Mouse (Mus musculus) MEL (cell line): ENCODE data around the gene Ifi35. TPM values are rescaled to one million over a fixed set of nuclear protein-coding genes. Genes with fewer than 3 reads are reported as not detected.

Experiments used
- DNase-seq: peaks from one replicate; pipeline ENCODE4 v3.0.0; 2011; ENCODE audit warnings: low read depth, low spot score
- H3K27ac ChIP-seq: 2 replicates; pipeline ENCODE4 v1.5.1; 2012; ENCODE audit warnings: low read depth, mild to moderate bottlenecking, control low read depth, low read length, moderate library complexity; ENCODE audit not compliant: control insufficient read depth
- H3K27me3 ChIP-seq, 2 experiments: fragments of 150-350 bp in 1 of 2; sonication (generic) in 1 of 2; 2 replicates each; pipeline ENCODE4 v1.6.1; 2012; ENCODE audit warnings: low read length in 2 of 2, mild to moderate bottlenecking in 2 of 2, improper control_type of control experiment in 1 of 2, moderate library complexity in 1 of 2; ENCODE audit not compliant: insufficient read depth in 2 of 2, control insufficient read depth in 1 of 2
- H3K36me3 ChIP-seq, 2 experiments: 2 replicates each; pipeline ENCODE4 v1.6.1; 2012 to 2014; ENCODE audit warnings: low read length in 2 of 2, improper control_type of control experiment in 1 of 2, inconsistent platforms in 1 of 2, mild to moderate bottlenecking in 1 of 2; ENCODE audit not compliant: insufficient read depth in 2 of 2, control insufficient read depth in 1 of 2
- H3K4me1 ChIP-seq, 2 experiments: fragments of 150-350 bp in 1 of 2; sonication (generic) in 1 of 2; 2 replicates each; pipeline ENCODE4 v1.6.1; 2012; ENCODE audit warnings: low read length in 2 of 2, improper control_type of control experiment in 1 of 2, mild to moderate bottlenecking in 1 of 2; ENCODE audit not compliant: insufficient read depth in 2 of 2, control insufficient read depth in 1 of 2
- H3K4me3 ChIP-seq, 2 experiments: fragments of 150-350 bp in 1 of 2; sonication (generic) in 1 of 2; 2 replicates each; pipeline ENCODE4 v1.5.1; 2012; ENCODE audit warnings: low read depth in 2 of 2, low read length in 2 of 2, mild to moderate bottlenecking in 2 of 2, moderate library complexity in 2 of 2, control low read depth in 1 of 2, improper control_type of control experiment in 1 of 2; ENCODE audit not compliant: control insufficient read depth in 1 of 2, insufficient read depth in 1 of 2
- H3K79me2 ChIP-seq: 2 replicates; pipeline ENCODE4 v1.6.1; 2012; ENCODE audit warnings: mild to moderate bottlenecking, low read length, moderate library complexity; ENCODE audit not compliant: control insufficient read depth, poor library complexity, insufficient read depth
- H3K9ac ChIP-seq: 2 replicates; pipeline ENCODE4 v1.6.1; 2012; ENCODE audit warnings: low read depth, mild to moderate bottlenecking, control low read depth, low read length, moderate library complexity; ENCODE audit not compliant: control insufficient read depth, poor library complexity, severe bottlenecking
- H3K9me3 ChIP-seq: fragments of 150-350 bp; sonication (generic); replicated peaks from 2 replicates; pipeline ENCODE4 v1.6.1; 2012; ENCODE audit warnings: mild to moderate bottlenecking, low read length, improper control_type of control experiment, moderate library complexity; ENCODE audit not compliant: insufficient read depth
- BHLHE40 ChIP-seq: IDR thresholded peaks from 2 replicates; pipeline ENCODE4 v1.6.1; 2012; ENCODE audit warnings: low read depth, mild to moderate bottlenecking, inconsistent platforms, low read length, improper control_type of control experiment, borderline replicate concordance
- CHD1 ChIP-seq: IDR thresholded peaks from 2 replicates; pipeline ENCODE4 v1.6.1; 2012; ENCODE audit warnings: low read depth, mild to moderate bottlenecking, inconsistent platforms, low read length, improper control_type of control experiment
- CHD2 ChIP-seq: IDR thresholded peaks from 2 replicates; pipeline ENCODE4 v1.6.1; 2011; ENCODE audit warnings: low read length, improper control_type of control experiment
- E2F4 ChIP-seq: IDR thresholded peaks from 2 replicates; pipeline ENCODE4 v1.6.1; 2011; ENCODE audit warnings: low read depth, low read length, improper control_type of control experiment, borderline replicate concordance
- ELF1 ChIP-seq: IDR thresholded peaks from 2 replicates; pipeline ENCODE4 v1.6.1; 2014; ENCODE audit warnings: low read depth, mild to moderate bottlenecking, inconsistent platforms, low read length, improper control_type of control experiment, moderate library complexity
- EP300 ChIP-seq, 2 experiments: IDR thresholded peaks; 2 replicates each; pipeline ENCODE4 v1.6.1; 2011; ENCODE audit warnings: improper control_type of control experiment in 2 of 2, low read length in 2 of 2, low read depth in 1 of 2, mild to moderate bottlenecking in 1 of 2
- GABPA ChIP-seq: IDR thresholded peaks from 2 replicates; pipeline ENCODE4 v1.6.1; 2012; ENCODE audit warnings: low read depth, mild to moderate bottlenecking, inconsistent platforms, low read length, improper control_type of control experiment, moderate library complexity
- GATA1 ChIP-seq: IDR thresholded peaks from 2 replicates; pipeline ENCODE4 v1.6.1; 2011; ENCODE audit warnings: low read depth, low read length, improper control_type of control experiment
- HCFC1 ChIP-seq: IDR thresholded peaks from 2 replicates; pipeline ENCODE4 v1.6.1; 2012; ENCODE audit warnings: low read depth, mild to moderate bottlenecking, inconsistent platforms, low read length, improper control_type of control experiment, moderate library complexity
- JUND ChIP-seq: IDR thresholded peaks from 2 replicates; pipeline ENCODE4 v1.6.1; 2011; ENCODE audit warnings: low read depth, mild to moderate bottlenecking, improper control_type of control experiment, low read length
- MAFK ChIP-seq: IDR thresholded peaks from 2 replicates; pipeline ENCODE4 v1.6.1; 2011; ENCODE audit warnings: low read depth, mild to moderate bottlenecking, low read length, improper control_type of control experiment, borderline replicate concordance
- MAX ChIP-seq: IDR thresholded peaks from 2 replicates; pipeline ENCODE4 v1.6.1; 2011; ENCODE audit warnings: low read length, improper control_type of control experiment
- MEF2A ChIP-seq: IDR thresholded peaks from 2 replicates; pipeline ENCODE4 v1.6.1; 2014; ENCODE audit warnings: low read depth, mild to moderate bottlenecking, inconsistent platforms, low read length, improper control_type of control experiment; ENCODE audit not compliant: poor library complexity, insufficient replicate concordance, severe bottlenecking; ENCODE audit errors: extremely low read depth
- MXI1 ChIP-seq: IDR thresholded peaks from 2 replicates; pipeline ENCODE4 v1.6.1; 2011; ENCODE audit warnings: mild to moderate bottlenecking, low read depth, low read length, improper control_type of control experiment
- MYB ChIP-seq: IDR thresholded peaks from 2 replicates; pipeline ENCODE4 v1.6.1; 2011; ENCODE audit warnings: mild to moderate bottlenecking, low read depth, low read length, improper control_type of control experiment
- MYC ChIP-seq: IDR thresholded peaks from 2 replicates; pipeline ENCODE4 v1.6.1; 2011; ENCODE audit warnings: low read depth, mild to moderate bottlenecking, low read length, improper control_type of control experiment, moderate library complexity
- NRF1 ChIP-seq: IDR thresholded peaks from 2 replicates; pipeline ENCODE4 v1.6.1; 2014; ENCODE audit warnings: low read depth, mild to moderate bottlenecking, inconsistent platforms, low read length, improper control_type of control experiment, moderate library complexity; ENCODE audit not compliant: poor library complexity, insufficient read depth, severe bottlenecking
- POLR2AphosphoS2 ChIP-seq: IDR thresholded peaks from 2 replicates; pipeline ENCODE4 v1.6.1; 2011; ENCODE audit warnings: low read length, improper control_type of control experiment
- RAD21 ChIP-seq: IDR thresholded peaks from 2 replicates; pipeline ENCODE4 v1.6.1; 2011; ENCODE audit warnings: mild to moderate bottlenecking, low read depth, low read length, improper control_type of control experiment
- RCOR1 ChIP-seq: IDR thresholded peaks from 2 replicates; pipeline ENCODE4 v1.6.1; 2012; ENCODE audit warnings: low read depth, mild to moderate bottlenecking, inconsistent platforms, low read length, improper control_type of control experiment
- SIN3A ChIP-seq: IDR thresholded peaks from 2 replicates; pipeline ENCODE4 v1.6.1; 2012; ENCODE audit warnings: low read length, improper control_type of control experiment, inconsistent platforms
- TAL1 ChIP-seq: IDR thresholded peaks from 2 replicates; pipeline ENCODE4 v1.6.1; 2012; ENCODE audit warnings: mild to moderate bottlenecking, inconsistent platforms, low read length, moderate library complexity, mixed read lengths
- TBP ChIP-seq: IDR thresholded peaks from 2 replicates; pipeline ENCODE4 v1.8.0; 2011; ENCODE audit warnings: low read depth, low read length, improper control_type of control experiment
- TCF12 ChIP-seq: IDR thresholded peaks from 2 replicates; pipeline ENCODE4 v1.6.1; 2014; ENCODE audit warnings: low read depth, mild to moderate bottlenecking, inconsistent platforms, low read length, improper control_type of control experiment, moderate library complexity
- USF1 ChIP-seq: IDR thresholded peaks from 2 replicates; pipeline ENCODE4 v1.6.1; 2014; ENCODE audit warnings: low read depth, mild to moderate bottlenecking, inconsistent platforms, low read length, improper control_type of control experiment, moderate library complexity
- USF2 ChIP-seq, 2 experiments: IDR thresholded peaks; 2 replicates each; pipeline ENCODE4 v1.6.1; 2011 to 2012; ENCODE audit warnings: improper control_type of control experiment in 2 of 2, low read length in 2 of 2, borderline replicate concordance in 1 of 2, inconsistent platforms in 1 of 2, low read depth in 1 of 2, mild to moderate bottlenecking in 1 of 2; ENCODE audit not compliant: insufficient read depth in 1 of 2
- ZMIZ1 ChIP-seq: IDR thresholded peaks from 2 replicates; pipeline ENCODE4 v1.6.1; 2012; ENCODE audit warnings: low read depth, mild to moderate bottlenecking, inconsistent platforms, low read length, improper control_type of control experiment, moderate library complexity
- ZNF384 ChIP-seq: IDR thresholded peaks from 2 replicates; pipeline ENCODE4 v1.6.1; 2012; ENCODE audit warnings: low read depth, mild to moderate bottlenecking, inconsistent platforms, low read length, improper control_type of control experiment
- polyA plus RNA-seq, 2 experiments: library from polyadenylated mRNA; stranded (reverse) in 1 of 2; unstranded in 1 of 2; fragments of >175 nt in 1 of 2; fragments of >200 nt in 1 of 2; gene quantifications; 2 replicates each; pipeline versions ENCODE4 v1.2.1 to v1.2.4; 2012; ENCODE audit warnings: low replicate concordance in 2 of 2, low read depth in 1 of 2; ENCODE audit not compliant: insufficient read length in 2 of 2, insufficient read depth in 1 of 2, missing spikeins in 1 of 2
- total RNA-seq: library from RNA; depleted of rRNA; stranded (reverse); fragments of 300-350 nt; gene quantifications from 2 replicates; pipeline ENCODE4 v1.2.3, GENCODE M21; 2012

The Ifi35 gene
- total and polyA plus RNA-seq, 3 experiments, result 35.5 to 146 (median 64.4) TPM

DNA sequence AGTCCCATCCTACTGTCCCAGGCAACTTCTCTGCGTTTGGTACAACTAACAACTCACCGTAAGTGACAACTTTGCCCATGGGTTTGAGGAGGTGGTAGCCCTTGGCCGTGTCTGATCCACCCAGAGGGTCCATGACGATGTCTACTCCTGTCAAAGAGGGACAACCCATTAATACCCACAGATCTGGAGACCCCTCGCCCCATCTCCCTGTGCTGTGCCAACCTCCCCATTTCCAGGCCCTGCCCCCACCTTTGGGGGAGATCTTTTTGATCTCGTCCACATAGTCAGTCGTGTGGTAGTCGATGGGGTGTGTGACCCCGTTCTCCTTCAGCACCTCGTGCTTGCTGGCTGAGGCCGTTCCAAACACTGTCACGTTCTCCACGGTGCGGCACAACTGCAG, 13.9 kb downstream of the Ifi35 start:
- TF ChIP-seq MEF2A (no peak), GATA1 (no peak), POLR2AphosphoS2 (no peak), JUND (no peak), USF2 (IDR thresholded peaks at IDR 0.05; ENCODE audit: borderline replicate concordance in 1 of 2, insufficient read depth in 1 of 2, low read depth in 1 of 2, low read length in 2 of 2) (no peak), USF1 (no peak), RAD21 (no peak), CHD1 (no peak), TBP (no peak), RCOR1 (no peak)
- Histone ChIP-seq H3K4me3 (no peak overlapping the region), H3K36me3 (peaks cover 0 to 26% of the 10 kb centered on the region in 2 experiments), H3K27ac (peak overlapping the region; percentile 82; the same call in 1 of the 2 replicates), H3K79me2 (peaks cover 6% of the 10 kb centered on the region; the same call in 1 of the 2 replicates), H3K9me3 (no peaks in the 10 kb centered on the region), H3K4me1 (peaks cover 12 to 31% of the 10 kb centered on the region in 2 experiments), H3K27me3 (no peaks in the 10 kb centered on the region), H3K9ac (no peak overlapping the region)
- no peak for DNase-seq

DNA sequence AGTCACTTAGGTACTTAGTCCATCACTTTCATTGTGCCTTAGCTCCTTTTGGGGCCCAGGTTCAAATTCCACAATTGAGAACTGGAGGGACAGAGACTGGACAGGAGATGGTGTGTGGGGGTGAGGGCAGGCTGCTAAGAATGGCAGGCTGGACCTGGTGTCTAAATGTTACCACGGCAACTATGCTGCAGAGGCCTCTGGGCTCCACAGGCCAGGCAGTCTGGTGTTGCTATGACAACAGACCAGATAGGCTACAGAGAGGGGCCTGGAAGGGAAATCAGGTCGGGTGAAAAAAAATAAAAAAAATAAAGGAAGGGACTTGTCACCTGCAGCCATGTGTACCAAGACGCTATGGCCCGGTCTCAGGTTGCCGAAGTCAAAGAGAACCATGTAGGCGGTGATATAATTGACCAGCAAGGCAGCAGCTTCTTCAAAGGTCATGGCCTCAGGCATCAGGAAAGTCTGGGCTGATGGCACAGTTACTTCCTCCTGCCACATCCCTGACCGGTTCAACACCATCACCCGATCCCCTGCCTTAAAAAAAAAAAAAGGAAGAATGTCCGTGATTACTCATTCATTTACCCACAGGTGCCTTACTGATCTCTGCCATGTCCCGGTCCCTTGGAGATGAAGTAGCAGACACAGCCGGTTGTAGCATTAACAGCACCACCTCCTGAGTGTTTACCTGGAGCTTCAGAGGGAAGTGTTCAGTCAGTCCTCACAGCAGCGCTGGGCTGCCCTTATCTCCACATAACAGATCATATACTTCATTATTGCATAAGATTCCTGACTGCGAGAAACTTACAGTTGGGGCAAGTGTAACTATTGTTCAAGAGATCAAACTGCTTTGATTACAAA, 14.6 kb downstream of the Ifi35 start:
- Histone ChIP-seq H3K27ac (peak overlapping the region; percentile 82), H3K4me3 (no peak overlapping the region; a peak in 1 of 4 replicates), H3K27me3 (no peaks in the 10 kb centered on the region), H3K9ac (peak overlapping the region; percentile 78), H3K36me3 (peaks cover 0 to 27% of the 10 kb centered on the region in 2 experiments; a peak in 3 of 4 replicates), H3K4me1 (peaks cover 12 to 33% of the 10 kb centered on the region in 2 experiments), H3K79me2 (peaks cover 6% of the 10 kb centered on the region; the same call in 1 of the 2 replicates), H3K9me3 (no peaks in the 10 kb centered on the region)
- DNase-seq, result peak; percentile 91
- TF ChIP-seq MAX (no peak), CHD2 (no peak), HCFC1 (peak; percentile 12; the same call in 1 of the 2 replicates), BHLHE40 (no peak), MYB (peak; percentile 60; the same call in 1 of the 2 replicates), MYC (no peak), ELF1 (0 out of 2 replicates have a peak, but pooled peaks have one; percentile 11), ZMIZ1 (no peak), RCOR1 (peak; percentile 66; the same call in 1 of the 2 replicates), TCF12 (peak; percentile 90), POLR2AphosphoS2 (no peak), ZNF384 (peak; percentile 82), USF2 (IDR thresholded peaks at IDR 0.05; ENCODE audit: borderline replicate concordance in 1 of 2, insufficient read depth in 1 of 2, low read depth in 1 of 2, low read length in 2 of 2) (no peak), EP300 (IDR thresholded peaks at IDR 0.05; ENCODE audit: low read depth in 1 of 2, low read length in 2 of 2) (peak; percentile 85 to 89), GABPA (no peak), MXI1 (peak; percentile 39; the same call in 1 of the 2 replicates), MAFK (no peak; the same call in 1 of the 2 replicates), NRF1 (no peak), GATA1 (peak; percentile 88), E2F4 (no peak), CHD1 (no peak), USF1 (no peak), TAL1 (peak; percentile 88), SIN3A (peak; percentile 80)
